Mouse (Mus musculus) cerebellum, adult 2 months (tissue): ENCODE data around the gene Atg7. TPM values are rescaled to one million over a fixed set of nuclear protein-coding genes. Genes with fewer than 3 reads are reported as not detected.

Experiments used
- DNase-seq, 2 experiments: peaks; one replicate each; pipeline ENCODE4 v3.0.0; 2021
- H3K27ac ChIP-seq: fragments of 200-500 bp; 2 replicates; pipeline ENCODE4 v1.5.1; 2012; ENCODE audit warnings: low read length, control low read depth, inconsistent platforms; ENCODE audit not compliant: insufficient read depth
- H3K27me3 ChIP-seq: fragments of 200-500 bp; 2 replicates; pipeline ENCODE4 v1.6.1; 2012; ENCODE audit warnings: inconsistent platforms, mild to moderate bottlenecking, low read length, moderate library complexity; ENCODE audit not compliant: control insufficient read depth, insufficient read depth
- H3K4me1 ChIP-seq: fragments of 200-500 bp; 2 replicates; pipeline ENCODE4 v1.6.1; 2011; ENCODE audit warnings: low read length; ENCODE audit not compliant: control insufficient read depth, insufficient read depth
- H3K4me3 ChIP-seq: fragments of 200-500 bp; replicated peaks from 2 replicates; pipeline ENCODE3; 2011; ENCODE audit warnings: mild to moderate bottlenecking, low read depth, low read length, control low read depth; ENCODE audit not compliant: insufficient read depth
- CTCF ChIP-seq: fragments of 200-500 bp; IDR thresholded peaks from 2 replicates; pipeline ENCODE4 v1.5.1; 2011; ENCODE audit warnings: low read depth, mild to moderate bottlenecking, control low read depth, low read length, moderate library complexity, borderline replicate concordance; ENCODE audit not compliant: insufficient read depth
- POLR2A ChIP-seq: fragments of 200-500 bp; IDR thresholded peaks from 2 replicates; pipeline ENCODE4 v1.6.1; 2011; ENCODE audit warnings: low read length, control low read depth, borderline replicate concordance; ENCODE audit not compliant: insufficient read depth
- WGBS: fragments of 180-500 bp; shearing (Covaris S2); methylation state at CpG from one replicate; pipeline ENCODE4 v1.1.7; 2018; 5-methylcytosine and 5-hydroxymethylcytosine counted together
- polyA plus RNA-seq: library from polyadenylated mRNA; depleted of rRNA; stranded (reverse); fragments of >200 nt; gene quantifications from 2 replicates; pipeline ENCODE4 v1.2.3, GENCODE M21; 2012

The Atg7 gene
- polyA plus RNA-seq, 1 experiment: 22.2 TPM

- DNase-seq: no peak
- no peak overlapping the region for H3K4me3 ChIP-seq
- H3K27ac ChIP-seq: no peak overlapping the region
- H3K4me1 ChIP-seq: no peaks in the 10 kb centered on the region
- WGBS: 76% methylated on average over 7 of the region's 7 CpGs
- H3K27me3 ChIP-seq: no peaks in the 10 kb centered on the region
- TF ChIP-seq CTCF (no peak), POLR2A (no peak)
These were observed 139.6 kb downstream of the Atg7 start for GRCm38 (mm10) chr6:114782486-114782885.

- no peaks in the 10 kb centered on the region for H3K27me3 ChIP-seq
- no peaks in the 10 kb centered on the region for H3K4me1 ChIP-seq
- H3K27ac ChIP-seq: no peak overlapping the region
- TF ChIP-seq CTCF (no peak), POLR2A (no peak)
- DNase-seq: no peak
- WGBS: 51% methylated on average over 3 of the region's 3 CpGs
- no peak overlapping the region for H3K4me3 ChIP-seq
These were observed 143.6 kb downstream of the Atg7 start for GRCm38 (mm10) chr6:114786461-114786860.

- Histone ChIP-seq H3K27ac (no peak overlapping the region), H3K4me1 (no peaks in the 10 kb centered on the region), H3K27me3 (no peaks in the 10 kb centered on the region), H3K4me3 (no peak overlapping the region)
- 80% methylated on average over 3 of the region's 3 CpGs for WGBS
- TF ChIP-seq POLR2A (no peak), CTCF (no peak)
- no peak for DNase-seq
These were observed 144.7 kb downstream of the Atg7 start for GRCm38 (mm10) chr6:114787606-114788005.

- WGBS: 84% methylated on average over 4 of the region's 4 CpGs
- TF ChIP-seq CTCF: no peak
- TF ChIP-seq POLR2A: no peak
- no peaks in the 10 kb centered on the region for H3K4me1 ChIP-seq
- no peak for DNase-seq
- no peak overlapping the region for H3K4me3 ChIP-seq
- no peak overlapping the region for H3K27ac ChIP-seq
- no peaks in the 10 kb centered on the region for H3K27me3 ChIP-seq
These were observed 145.8 kb downstream of the Atg7 start for GRCm38 (mm10) chr6:114788663-114789062.

- H3K27ac ChIP-seq: no peak overlapping the region
- no peak overlapping the region for H3K4me3 ChIP-seq
- whole genome bisulfite sequencing: 86% methylated on average over 2 of the region's 2 CpGs
- no peaks in the 10 kb centered on the region for H3K4me1 ChIP-seq
- no peaks in the 10 kb centered on the region for H3K27me3 ChIP-seq
- no peak for DNase-seq
- TF ChIP-seq CTCF: no peak
- TF ChIP-seq POLR2A: no peak
These were observed 147.2 kb downstream of the Atg7 start for GRCm38 (mm10) chr6:114790084-114790483.

- H3K4me3 ChIP-seq: no peak overlapping the region
- TF ChIP-seq POLR2A (no peak), CTCF (no peak)
- H3K27ac ChIP-seq: no peak overlapping the region
- H3K27me3 ChIP-seq: no peaks in the 10 kb centered on the region
- no peak for DNase-seq
- WGBS: 94% methylated on average over 7 of the region's 7 CpGs
- H3K4me1 ChIP-seq: no peaks in the 10 kb centered on the region
These were observed 148.0 kb downstream of the Atg7 start for GRCm38 (mm10) chr6:114790902-114791301.

GRCm38 (mm10) chr6:114791846-114792245, 148.9 kb downstream of the Atg7 start:
- Histone ChIP-seq H3K27ac (no peak overlapping the region), H3K4me1 (no peaks in the 10 kb centered on the region), H3K4me3 (no peak overlapping the region), H3K27me3 (no peaks in the 10 kb centered on the region)
- no peak for DNase-seq
- TF ChIP-seq POLR2A (no peak), CTCF (no peak)
- WGBS: 89% methylated on average over 4 of the region's 4 CpGs

GRCm38 (mm10) chr6:114794706-114795105, 151.8 kb downstream of the Atg7 start:
- H3K27ac ChIP-seq: no peak overlapping the region
- H3K4me1 ChIP-seq: peaks cover 8% of the 10 kb centered on the region
- TF ChIP-seq CTCF: no peak
- TF ChIP-seq POLR2A: no peak
- DNase-seq: no peak
- 96% methylated on average over 9 of the region's 9 CpGs for WGBS
- no peaks in the 10 kb centered on the region for H3K27me3 ChIP-seq
- no peak overlapping the region for H3K4me3 ChIP-seq
